Mouse (Mus musculus): ENCODE results near the gene Gm6588.

GRCm38 (mm10) chr5:112426635-112427034, 22.6 kb upstream of the Gm6588 start:
- TF ChIP-seq TAL1 (conservative IDR thresholded peaks at IDR 0.05; ENCODE audit: low read depth, low read length) (no peak), POLR2AphosphoS5 (IDR thresholded peaks at IDR 0.05; ENCODE audit: insufficient replicate concordance, low read depth, low read length) (no peak)

Measured in G1E (cell line).